ENCODE assay signal across 8 mouse cellular contexts in genomic region chr8:123332262-123333090, GRCm38 (mm10). TPM values are rescaled to one million over a fixed set of nuclear protein-coding genes. Genes with fewer than 3 reads are reported as not detected.
DNase-seq lines count a peak whose midpoint lies in the region; ATAC-seq and TF ChIP-seq lines count a peak whose summit lies in the region.

Spire2 (plus strand) TSS chr8:123332713.

- peak within 1 kb of the TSS; percentile 30 for H3K9ac ChIP-seq in heart, embryonic 14.5 days (ENCODE audit: low read length)
- peak within 1 kb of the TSS; percentile 62 for H3K9ac ChIP-seq in liver, embryonic 15.5 days
- H3K9ac ChIP-seq in neural tube, embryonic 13.5 days, result peak within 1 kb of the TSS; percentile 94

- peak; percentile 71 for ATAC-seq in heart, embryonic 14.5 days (ENCODE audit: insufficient number of reproducible peaks, insufficient read depth, low FRiP score, low read depth)
- ATAC-seq in liver, embryonic 15.5 days (ENCODE audit: insufficient read depth), result peak; percentile 81
- ATAC-seq in neural tube, embryonic 13.5 days (ENCODE audit: low read depth), result peak; percentile 92

- DNase-seq in CD8-positive naive resting alpha-beta T cell, adult 2 months (ENCODE audit: low read depth in 2 of 2, low spot score in 2 of 2), result peak; percentile 60 to 66
- DNase-seq in brain, embryonic 18.5 days (ENCODE audit: low read depth, low spot score), result peak; percentile 80
- DNase-seq in kidney, postnatal 14 days, result peak; percentile 89

- TF ChIP-seq POLR2A in testis, adult 2 months (IDR thresholded peaks at IDR 0.05; ENCODE audit: control insufficient read depth, low read depth, low read length), result peak; percentile 2

- H3K4me1 ChIP-seq in erythroblast, embryonic 14.5 days (ENCODE audit: control insufficient read depth), result peaks cover 47% of the 10 kb centered on the region
- peaks cover 6 to 17% of the 10 kb centered on the region in 2 experiments; a peak in 3 of 4 replicates for H3K4me1 ChIP-seq in heart, embryonic 14.5 days (ENCODE audit: control insufficient read depth in 2 of 2, insufficient read depth in 2 of 2, low read length in 2 of 2)
- peaks cover 65% of the 10 kb centered on the region for H3K4me1 ChIP-seq in liver, embryonic 15.5 days (replicated peaks)
- H3K4me1 ChIP-seq in neural tube, embryonic 13.5 days (replicated peaks), result peaks cover 36% of the 10 kb centered on the region
- peaks cover 5% of the 10 kb centered on the region for H3K4me1 ChIP-seq in testis, adult 2 months (ENCODE audit: control insufficient read depth, insufficient read depth, low read length)

- H3K9me3 ChIP-seq in erythroblast, embryonic 14.5 days (ENCODE audit: control insufficient read depth, low read length), result no peaks in the 10 kb centered on the region
- H3K9me3 ChIP-seq in heart, embryonic 14.5 days (ENCODE audit: control insufficient read depth, low read length), result no peaks in the 10 kb centered on the region
- H3K9me3 ChIP-seq in liver, embryonic 15.5 days (replicated peaks), result no peaks in the 10 kb centered on the region
- no peaks in the 10 kb centered on the region for H3K9me3 ChIP-seq in neural tube, embryonic 13.5 days

- H3K27ac ChIP-seq in heart, embryonic 14.5 days (replicated peaks in 1 of 2; ENCODE audit: control insufficient read depth in 1 of 2, insufficient read depth in 1 of 2, low read depth in 2 of 2, low read length in 2 of 2), result no peak within 1 kb of the TSS; a peak in 1 of 4 replicates
- peak within 1 kb of the TSS; percentile 66 for H3K27ac ChIP-seq in liver, embryonic 15.5 days (replicated peaks)
- H3K27ac ChIP-seq in neural tube, embryonic 13.5 days (replicated peaks), result peak within 1 kb of the TSS; percentile 96
- peak within 1 kb of the TSS; percentile 78 for H3K27ac ChIP-seq in testis, adult 2 months (ENCODE audit: control insufficient read depth, insufficient read depth, low read depth, low read length)

- H3K27me3 ChIP-seq in erythroblast, embryonic 14.5 days (ENCODE audit: control insufficient read depth), result peaks cover 19% of the 10 kb centered on the region
- peaks cover 11% of the 10 kb centered on the region; the same call in 1 of the 2 replicates for H3K27me3 ChIP-seq in heart, embryonic 14.5 days (ENCODE audit: control insufficient read depth, insufficient read depth, low read length)
- H3K27me3 ChIP-seq in liver, embryonic 15.5 days, result peaks cover 23% of the 10 kb centered on the region
- H3K27me3 ChIP-seq in neural tube, embryonic 13.5 days, result no peaks in the 10 kb centered on the region
- H3K27me3 ChIP-seq in testis, adult 2 months (ENCODE audit: control insufficient read depth, insufficient read depth, low read length), result no peaks in the 10 kb centered on the region

- WGBS in heart, embryonic 14.5 days, result under 1% methylated on average over 74 of the region's 85 CpGs
- under 1% methylated on average over 79 of the region's 85 CpGs for WGBS in liver, embryonic 15.5 days (ENCODE audit: insufficient replicate concordance)
- under 1% methylated on average over 80 of the region's 85 CpGs for whole genome bisulfite sequencing in neural tube, embryonic 13.5 days

- H3K4me2 ChIP-seq in heart, embryonic 14.5 days (ENCODE audit: low read length), result peak within 1 kb of the TSS; percentile 92
- peak within 1 kb of the TSS; percentile 97 for H3K4me2 ChIP-seq in liver, embryonic 15.5 days
- H3K4me2 ChIP-seq in neural tube, embryonic 13.5 days, result peak within 1 kb of the TSS; percentile 63

- peak within 1 kb of the TSS; percentile 76 for H3K4me3 ChIP-seq in erythroblast, embryonic 14.5 days (replicated peaks)
- H3K4me3 ChIP-seq in heart, embryonic 14.5 days (ENCODE audit: control insufficient read depth in 1 of 2, insufficient read depth in 1 of 2, low read depth in 1 of 2, low read length in 2 of 2), result peak within 1 kb of the TSS; percentile 62 to 73
- H3K4me3 ChIP-seq in liver, embryonic 15.5 days (replicated peaks), result peak within 1 kb of the TSS; percentile 70
- peak within 1 kb of the TSS; percentile 85 for H3K4me3 ChIP-seq in neural tube, embryonic 13.5 days
- H3K4me3 ChIP-seq in testis, adult 2 months (ENCODE audit: control insufficient read depth, low read depth, low read length), result peak within 1 kb of the TSS; percentile 81

- no peaks in the 10 kb centered on the region for H3K36me3 ChIP-seq in erythroblast, embryonic 14.5 days (ENCODE audit: control insufficient read depth)
- no peaks in the 10 kb centered on the region for H3K36me3 ChIP-seq in heart, embryonic 14.5 days (ENCODE audit: control insufficient read depth, insufficient read depth, low read length)
- no peaks in the 10 kb centered on the region for H3K36me3 ChIP-seq in liver, embryonic 15.5 days (replicated peaks)
- H3K36me3 ChIP-seq in neural tube, embryonic 13.5 days, result no peaks in the 10 kb centered on the region
- no peaks in the 10 kb centered on the region for H3K36me3 ChIP-seq in testis, adult 2 months (ENCODE audit: control insufficient read depth, insufficient read depth, low read length)

- TF ChIP-seq CTCF in testis, adult 2 months (IDR thresholded peaks at IDR 0.05; ENCODE audit: control insufficient read depth, insufficient read depth, insufficient replicate concordance, low read depth, low read length), result no peak

RNA-seq across cellular contexts. Expression of gene Spire2, which starts in this region (rescaled TPM):
- polyA plus RNA-seq in erythroblast, embryonic 14.5 days (2012), result 0.05 and 0.18 TPM in 2 replicates
- polyA plus RNA-seq in heart, embryonic 14.5 days (2014; fragmentation: Nextera tagmentation; extraction: Ambion mirVana), result 0.77 and 0.85 TPM in 2 replicates
- 3.0 and 3.4 TPM in 2 replicates for polyA plus RNA-seq in liver, embryonic 15.5 days (2015; fragmentation: Nextera tagmentation; extraction: Ambion mirVana)
- 35.9 and 40.2 TPM in 2 replicates for polyA plus RNA-seq in neural tube, embryonic 13.5 days (2015; fragmentation: Nextera tagmentation; extraction: Ambion mirVana)
- 26.0 and 27.4 TPM in 2 replicates for polyA plus RNA-seq in testis, adult 2 months (2012; rRNA removed)

Comparison
In these comparisons a context has a peak if more than half of its experiments do, and no peak if none do; other contexts are left out.
1. Peak in ATAC-seq, H3K4me3 ChIP-seq, H3K9ac ChIP-seq and H3K4me2 ChIP-seq in heart, embryonic 14.5 days; RNA of the gene not detected or under 1 TPM.
2. H3K27ac ChIP-seq: peak in liver, embryonic 15.5 days (single experiment), neural tube, embryonic 13.5 days (single experiment) and testis, adult 2 months (single experiment); none in heart, embryonic 14.5 days (0 of 2).
3. H3K9ac ChIP-seq: peak in every context shown above with its lines; median percentile 94 in neural tube, embryonic 13.5 days; 62 in liver, embryonic 15.5 days; 30 in heart, embryonic 14.5 days.
4. Peak in every context shown above with its lines, with median percentiles within 50 percentile points of each other: DNase-seq, H3K4me3 ChIP-seq, ATAC-seq and H3K4me2 ChIP-seq.